Mouse (Mus musculus): ENCODE data around the gene Ncdn. TPM values are rescaled to one million over a fixed set of nuclear protein-coding genes. Genes with fewer than 3 reads are reported as not detected.
A peak's percentile ranks its signal among the peaks of the same experiment; 100 is the strongest.

Gene Ncdn
- polyA plus RNA-seq, 1 experiment from 2014 or later: 28.4 TPM

GRCm38 (mm10) chr4:126750046-126750683 lies 3.1 kb downstream of the Ncdn start:
- peak; percentile 53 for DNase-seq (ENCODE audit: low spot score)
- Histone ChIP-seq H3K4me3 (ENCODE audit: low read depth, low read length) (no peak overlapping the region), H3K4me2 (ENCODE audit: low read depth, low read length) (peak overlapping the region; percentile 28; the same call in 1 of the 2 replicates), H3K9me3 (ENCODE audit: control insufficient read depth, low read length) (no peaks in the 10 kb centered on the region), H3K27me3 (replicated peaks; ENCODE audit: control insufficient read depth, insufficient read depth, low read length) (no peaks in the 10 kb centered on the region), H3K4me1 (ENCODE audit: control insufficient read depth, insufficient read depth, low read length) (peaks cover 28% of the 10 kb centered on the region), H3K27ac (replicated peaks; ENCODE audit: low read depth, low read length) (no peak overlapping the region), H3K36me3 (ENCODE audit: control insufficient read depth, insufficient read depth, low read length) (peaks cover 45% of the 10 kb centered on the region), H3K9ac (ENCODE audit: low read depth, low read length) (no peak overlapping the region)
- ATAC-seq (ENCODE audit: low read depth): no peak
- 80% methylated on average over 23 of the region's 26 CpGs for WGBS

- no peaks in the 10 kb centered on the region for H3K27me3 ChIP-seq (replicated peaks; ENCODE audit: control insufficient read depth, insufficient read depth, low read length)
- no peak for ATAC-seq (ENCODE audit: low read depth)
- 86% methylated on average over 10 of the region's 11 CpGs for WGBS
- peaks cover 23% of the 10 kb centered on the region for H3K4me1 ChIP-seq (ENCODE audit: control insufficient read depth, insufficient read depth, low read length)
- no peak for DNase-seq (ENCODE audit: low spot score)
- 0 out of 2 replicates have a peak overlapping the region, but pooled peaks have one; percentile 34 for H3K9ac ChIP-seq (ENCODE audit: low read depth, low read length)
- H3K27ac ChIP-seq (replicated peaks; ENCODE audit: low read depth, low read length): no peak overlapping the region
- peak overlapping the region; percentile 28; the same call in 1 of the 2 replicates for H3K4me2 ChIP-seq (ENCODE audit: low read depth, low read length)
- H3K4me3 ChIP-seq (ENCODE audit: low read depth, low read length): no peak overlapping the region
- H3K36me3 ChIP-seq (ENCODE audit: control insufficient read depth, insufficient read depth, low read length): peaks cover 50% of the 10 kb centered on the region
- no peaks in the 10 kb centered on the region for H3K9me3 ChIP-seq (ENCODE audit: control insufficient read depth, low read length)
Observed at GRCm38 (mm10) chr4:126749553-126749952, 3.7 kb downstream of the Ncdn start.

DNA sequence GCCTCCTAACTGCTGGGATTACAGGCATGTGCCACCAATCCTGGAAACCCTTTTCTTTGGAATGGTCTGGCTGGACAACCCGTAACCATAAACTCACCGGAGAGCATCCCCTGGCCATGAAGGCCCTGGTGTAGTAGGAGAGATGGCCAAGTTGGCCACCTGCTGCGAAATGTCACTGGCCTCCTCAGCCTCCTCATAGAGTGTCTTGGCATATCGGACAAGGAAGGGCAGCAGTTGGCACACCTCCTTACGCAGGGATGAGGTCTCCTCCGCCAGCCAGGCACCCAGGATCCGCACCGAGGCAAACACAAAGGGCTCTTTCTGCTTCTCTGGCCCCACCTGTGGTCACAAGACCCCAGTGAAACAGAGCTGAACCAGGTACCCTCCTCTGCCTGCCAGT lies 4.9 kb downstream of the Ncdn start:
- no peak overlapping the region for H3K4me3 ChIP-seq (ENCODE audit: low read depth, low read length)
- no peak overlapping the region for H3K4me2 ChIP-seq (ENCODE audit: low read depth, low read length)
- H3K4me1 ChIP-seq (ENCODE audit: control insufficient read depth, insufficient read depth, low read length): peaks cover 19% of the 10 kb centered on the region
- H3K27me3 ChIP-seq (replicated peaks; ENCODE audit: control insufficient read depth, insufficient read depth, low read length): no peaks in the 10 kb centered on the region
- ATAC-seq (ENCODE audit: low read depth): no peak
- H3K36me3 ChIP-seq (ENCODE audit: control insufficient read depth, insufficient read depth, low read length): peaks cover 52% of the 10 kb centered on the region
- no peak for DNase-seq (ENCODE audit: low spot score)
- H3K27ac ChIP-seq (replicated peaks; ENCODE audit: low read depth, low read length): no peak overlapping the region
- no peaks in the 10 kb centered on the region for H3K9me3 ChIP-seq (ENCODE audit: control insufficient read depth, low read length)
- H3K9ac ChIP-seq (ENCODE audit: low read depth, low read length): 0 out of 2 replicates have a peak overlapping the region, but pooled peaks have one; percentile 30
- WGBS: 96% methylated on average over 8 of the region's 8 CpGs

DNA sequence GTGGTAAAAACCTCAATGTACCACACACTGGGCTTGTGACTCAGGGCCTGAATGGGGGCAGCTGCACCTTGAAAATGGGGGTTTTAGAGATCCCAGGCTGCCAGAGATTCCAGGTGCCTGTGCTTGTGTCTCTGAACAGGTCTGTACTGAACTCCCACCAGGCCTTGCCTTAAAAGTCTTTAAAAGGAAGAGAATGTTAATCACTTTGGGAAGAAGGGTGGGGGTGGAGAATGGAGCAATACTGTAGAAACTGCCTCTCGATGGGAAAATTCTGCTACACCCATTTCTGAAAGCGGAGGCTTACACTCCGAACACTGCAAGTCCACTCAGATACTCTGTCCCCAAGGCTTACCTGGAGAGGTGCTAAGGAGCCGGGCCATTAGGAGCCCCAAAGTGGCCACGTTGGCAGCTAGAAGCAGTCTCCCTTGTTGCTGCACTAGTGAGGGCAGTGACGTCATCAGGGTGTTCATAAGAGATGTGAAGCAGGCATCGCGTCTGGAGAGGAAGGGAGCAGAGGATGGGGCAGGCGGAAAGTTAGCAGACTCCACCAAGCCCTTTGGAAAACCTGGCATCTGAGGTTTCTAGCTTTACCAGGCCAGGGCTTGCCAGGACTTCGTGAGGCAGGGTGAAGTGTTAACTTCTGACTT lies 6.9 kb downstream of the Ncdn start:
- Histone ChIP-seq H3K27me3 (replicated peaks; ENCODE audit: control insufficient read depth, insufficient read depth, low read length) (no peaks in the 10 kb centered on the region), H3K36me3 (ENCODE audit: control insufficient read depth, insufficient read depth, low read length) (peaks cover 52% of the 10 kb centered on the region), H3K4me2 (ENCODE audit: low read depth, low read length) (no peak overlapping the region), H3K9me3 (ENCODE audit: control insufficient read depth, low read length) (no peaks in the 10 kb centered on the region), H3K9ac (ENCODE audit: low read depth, low read length) (no peak overlapping the region), H3K4me1 (ENCODE audit: control insufficient read depth, insufficient read depth, low read length) (0 out of 2 replicates have a peak, but pooled peaks cover 7% of the 10 kb centered on the region), H3K4me3 (ENCODE audit: low read depth, low read length) (no peak overlapping the region), H3K27ac (replicated peaks; ENCODE audit: low read depth, low read length) (no peak overlapping the region)
- no peak for DNase-seq (ENCODE audit: low spot score)
- ATAC-seq (ENCODE audit: low read depth): no peak
- 78% methylated on average over 10 of the region's 10 CpGs for WGBS

GRCm38 (mm10) chr4:126745506-126746193 lies 7.6 kb downstream of the Ncdn start:
- Histone ChIP-seq H3K27ac (replicated peaks; ENCODE audit: low read depth, low read length) (no peak overlapping the region), H3K4me1 (ENCODE audit: control insufficient read depth, insufficient read depth, low read length) (0 out of 2 replicates have a peak, but pooled peaks cover 7% of the 10 kb centered on the region), H3K4me3 (ENCODE audit: low read depth, low read length) (no peak overlapping the region), H3K9ac (ENCODE audit: low read depth, low read length) (no peak overlapping the region), H3K9me3 (ENCODE audit: control insufficient read depth, low read length) (no peaks in the 10 kb centered on the region), H3K4me2 (ENCODE audit: low read depth, low read length) (no peak overlapping the region), H3K36me3 (ENCODE audit: control insufficient read depth, insufficient read depth, low read length) (peaks cover 52% of the 10 kb centered on the region), H3K27me3 (replicated peaks; ENCODE audit: control insufficient read depth, insufficient read depth, low read length) (no peaks in the 10 kb centered on the region)
- 37% methylated on average over 13 of the region's 13 CpGs for WGBS
- DNase-seq (ENCODE audit: low spot score): peak; percentile 59
- no peak; the same call in 1 of the 2 replicates for ATAC-seq (ENCODE audit: low read depth)

DNA sequence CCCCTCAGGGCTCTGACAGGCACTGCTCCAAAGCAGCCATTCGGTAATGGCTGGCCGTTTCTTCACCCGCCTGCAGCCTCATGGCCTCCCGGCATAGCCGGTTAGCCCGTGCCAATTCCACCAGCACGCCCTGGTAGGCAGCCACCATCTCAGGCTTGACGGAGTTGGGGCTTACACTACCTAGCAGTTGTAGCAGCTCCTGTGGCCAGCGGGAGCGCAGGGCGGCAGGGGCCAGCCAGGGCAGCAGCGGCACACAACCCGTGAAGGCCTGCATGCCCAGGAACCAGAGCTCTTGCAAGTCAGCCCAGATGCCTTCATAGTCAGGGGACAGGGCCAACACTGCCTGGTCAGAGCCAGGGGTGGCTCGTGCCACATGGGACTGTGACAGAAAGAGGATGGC lies 8.4 kb downstream of the Ncdn start:
- no peak overlapping the region for H3K9ac ChIP-seq (ENCODE audit: low read depth, low read length)
- 0 out of 2 replicates have a peak, but pooled peaks cover under 1% of the 10 kb centered on the region for H3K4me1 ChIP-seq (ENCODE audit: control insufficient read depth, insufficient read depth, low read length)
- no peak overlapping the region for H3K4me2 ChIP-seq (ENCODE audit: low read depth, low read length)
- H3K4me3 ChIP-seq (ENCODE audit: low read depth, low read length): no peak overlapping the region
- no peak for DNase-seq (ENCODE audit: low spot score)
- no peak overlapping the region for H3K27ac ChIP-seq (replicated peaks; ENCODE audit: low read depth, low read length)
- H3K27me3 ChIP-seq (replicated peaks; ENCODE audit: control insufficient read depth, insufficient read depth, low read length): no peaks in the 10 kb centered on the region
- no peaks in the 10 kb centered on the region for H3K9me3 ChIP-seq (ENCODE audit: control insufficient read depth, low read length)
- ATAC-seq (ENCODE audit: low read depth): no peak
- H3K36me3 ChIP-seq (ENCODE audit: control insufficient read depth, insufficient read depth, low read length): peaks cover 50% of the 10 kb centered on the region
- 90% methylated on average over 12 of the region's 14 CpGs for WGBS

DNA sequence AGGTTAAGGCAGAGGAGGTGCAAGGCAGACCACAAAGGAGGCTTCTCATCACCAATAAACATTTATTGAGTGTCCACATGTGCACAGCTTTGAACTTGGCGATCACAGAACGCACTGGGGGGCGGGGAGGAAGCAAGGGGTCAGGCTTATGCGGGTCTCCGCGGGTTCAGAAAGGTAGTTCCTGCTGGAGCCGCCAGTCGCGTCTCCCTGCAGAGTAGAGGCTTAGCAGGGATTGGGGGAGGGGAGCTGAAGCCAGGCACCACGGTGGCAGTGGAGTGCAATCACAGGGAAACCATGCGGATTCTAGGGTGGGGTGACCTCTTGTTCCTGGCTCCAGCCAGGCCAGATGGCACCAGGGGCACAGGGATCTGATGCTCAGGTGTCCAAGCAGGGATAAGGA lies 9.5 kb downstream of the Ncdn start:
- H3K4me2 ChIP-seq (ENCODE audit: low read depth, low read length): no peak overlapping the region
- peaks cover 4% of the 10 kb centered on the region; the same call in 1 of the 2 replicates for H3K27me3 ChIP-seq (replicated peaks; ENCODE audit: control insufficient read depth, insufficient read depth, low read length)
- H3K4me3 ChIP-seq (ENCODE audit: low read depth, low read length): no peak overlapping the region
- H3K4me1 ChIP-seq (ENCODE audit: control insufficient read depth, insufficient read depth, low read length): no peaks in the 10 kb centered on the region
- H3K27ac ChIP-seq (replicated peaks; ENCODE audit: low read depth, low read length): no peak overlapping the region
- ATAC-seq (ENCODE audit: low read depth): no peak
- H3K9ac ChIP-seq (ENCODE audit: low read depth, low read length): no peak overlapping the region
- peaks cover 39% of the 10 kb centered on the region for H3K36me3 ChIP-seq (ENCODE audit: control insufficient read depth, insufficient read depth, low read length)
- no peaks in the 10 kb centered on the region for H3K9me3 ChIP-seq (ENCODE audit: control insufficient read depth, low read length)
- DNase-seq (ENCODE audit: low spot score): no peak
- 6% methylated on average over 4 of the region's 11 CpGs for WGBS

GRCm38 (mm10) chr4:126742976-126743375 lies 10.3 kb downstream of the Ncdn start:
- DNase-seq (ENCODE audit: low spot score): no peak
- no peak overlapping the region for H3K9ac ChIP-seq (ENCODE audit: low read depth, low read length)
- H3K36me3 ChIP-seq (ENCODE audit: control insufficient read depth, insufficient read depth, low read length): peaks cover 31% of the 10 kb centered on the region
- H3K9me3 ChIP-seq (ENCODE audit: control insufficient read depth, low read length): no peaks in the 10 kb centered on the region
- 52% methylated on average over 2 of the region's 2 CpGs for WGBS
- H3K4me1 ChIP-seq (ENCODE audit: control insufficient read depth, insufficient read depth, low read length): no peaks in the 10 kb centered on the region
- H3K4me3 ChIP-seq (ENCODE audit: low read depth, low read length): no peak overlapping the region
- no peak for ATAC-seq (ENCODE audit: low read depth)
- H3K27ac ChIP-seq (replicated peaks; ENCODE audit: low read depth, low read length): no peak overlapping the region
- no peak overlapping the region for H3K4me2 ChIP-seq (ENCODE audit: low read depth, low read length)
- H3K27me3 ChIP-seq (replicated peaks; ENCODE audit: control insufficient read depth, insufficient read depth, low read length): peaks cover 11% of the 10 kb centered on the region
